Mouse (Mus musculus) limb, embryonic 14.5 days (tissue): ENCODE data around the gene Nrxn3. TPM values are rescaled to one million over a fixed set of nuclear protein-coding genes. Genes with fewer than 3 reads are reported as not detected.

Experiments
- ATAC-seq: fragments of 200-750 bp; cut with Nextera tagmentation; 2 replicates; pipeline ENCODE4 v1.8.0; 2017; ENCODE audit warnings: low read depth, moderate number of reproducible peaks, moderate TSS enrichment; ENCODE audit not compliant: low FRiP score
- DNase-seq: peaks from one replicate; pipeline ENCODE4 v3.0.0-alpha.2; 2015; ENCODE audit warnings: low spot score
- H3K27ac ChIP-seq: fragments of 300-500 bp; sonication (generic); replicated peaks from 2 replicates; pipeline ENCODE4 v1.5.1; 2014; ENCODE audit warnings: low read depth, mild to moderate bottlenecking, low read length, moderate library complexity, mixed read lengths
- H3K27me3 ChIP-seq: fragments of 300-500 bp; sonication (generic); 2 replicates; pipeline ENCODE4 v1.6.1; 2014; ENCODE audit warnings: low read length, mixed read lengths; ENCODE audit not compliant: control insufficient read depth, insufficient read depth
- H3K36me3 ChIP-seq: fragments of 300-500 bp; sonication (generic); 2 replicates; pipeline ENCODE4 v1.6.1; 2014; ENCODE audit warnings: mild to moderate bottlenecking, low read length, moderate library complexity, mixed read lengths; ENCODE audit not compliant: control insufficient read depth, insufficient read depth
- H3K4me1 ChIP-seq: fragments of 300-500 bp; sonication (generic); 2 replicates; pipeline ENCODE4 v1.6.1; 2014; ENCODE audit warnings: antibody characterized with exemption, low read length, mixed read lengths; ENCODE audit not compliant: control insufficient read depth, insufficient read depth
- H3K4me2 ChIP-seq: fragments of 300-500 bp; sonication (generic); replicated peaks from 2 replicates; pipeline ENCODE4 v1.6.1; 2014; ENCODE audit warnings: low read depth, mild to moderate bottlenecking, low read length, moderate library complexity; ENCODE audit not compliant: severe bottlenecking
- H3K4me3 ChIP-seq: fragments of 300-500 bp; sonication (generic); replicated peaks from 2 replicates; pipeline ENCODE4 v1.5.1; 2014; ENCODE audit warnings: low read length
- H3K9ac ChIP-seq: fragments of 300-500 bp; sonication (generic); 2 replicates; pipeline ENCODE4 v1.6.1; 2014; ENCODE audit warnings: mild to moderate bottlenecking, low read depth, low read length, moderate library complexity; ENCODE audit not compliant: severe bottlenecking
- H3K9me3 ChIP-seq: fragments of 300-500 bp; sonication (generic); 2 replicates; pipeline ENCODE4 v1.6.1; 2016; ENCODE audit warnings: low read length; ENCODE audit not compliant: control insufficient read depth
- POLR2A ChIP-seq: fragments of 200-500 bp; IDR thresholded peaks from 2 replicates; pipeline ENCODE4 v1.8.0; 2012; ENCODE audit warnings: inconsistent platforms, mild to moderate bottlenecking, moderate library complexity, borderline replicate concordance; ENCODE audit not compliant: insufficient read depth, insufficient read length; ENCODE audit errors: extremely low read depth
- WGBS: fragments of 180-500 bp; shearing (Covaris S2); extraction: QIAGEN DNeasy Blood & Tissue Kit; methylation state at CpG from one replicate; pipeline ENCODE4 v1.1.7; 2014; 5-methylcytosine and 5-hydroxymethylcytosine counted together
- polyA plus RNA-seq, 2 experiments: library from polyadenylated mRNA; depleted of rRNA in 1 of 2; stranded (reverse) in 1 of 2; unstranded in 1 of 2; fragments of >200 nt; fragmentation: Nextera tagmentation in 1 of 2; extraction: Ambion mirVana in 1 of 2; gene quantifications; 2 replicates each; pipeline versions ENCODE4 v1.2.1 to v1.2.3; 2012 to 2014

Nrxn3 gene
- polyA plus RNA-seq, 2 experiments: 0.74 to 1.4 TPM

GRCm38 (mm10) chr12:88735045-88735444 lies 12.4 kb downstream of the Nrxn3 start:
- ATAC-seq (no peak), DNase-seq (no peak)
- H3K27me3 ChIP-seq: no peaks in the 10 kb centered on the region
- no peak for TF ChIP-seq POLR2A
- H3K4me2 ChIP-seq: no peak overlapping the region
- no peaks in the 10 kb centered on the region for H3K36me3 ChIP-seq
- H3K9me3 ChIP-seq: no peaks in the 10 kb centered on the region
- H3K4me1 ChIP-seq: no peaks in the 10 kb centered on the region
- H3K9ac ChIP-seq: no peak overlapping the region
- WGBS: 73% methylated on average over 1 of the region's 1 CpGs
- no peak overlapping the region for H3K4me3 ChIP-seq
- no peak overlapping the region for H3K27ac ChIP-seq

GRCm38 (mm10) chr12:88737081-88737480 lies 14.4 kb downstream of the Nrxn3 start:
- H3K4me1 ChIP-seq: no peaks in the 10 kb centered on the region
- 72% methylated on average over 4 of the region's 4 CpGs for WGBS
- no peak overlapping the region for H3K4me3 ChIP-seq
- H3K36me3 ChIP-seq: no peaks in the 10 kb centered on the region
- no peak overlapping the region for H3K27ac ChIP-seq
- H3K4me2 ChIP-seq: no peak overlapping the region
- ATAC-seq (no peak), DNase-seq (no peak)
- no peaks in the 10 kb centered on the region for H3K9me3 ChIP-seq
- no peaks in the 10 kb centered on the region for H3K27me3 ChIP-seq
- TF ChIP-seq POLR2A: no peak
- no peak overlapping the region for H3K9ac ChIP-seq

- no peak overlapping the region for H3K27ac ChIP-seq
- 52% methylated on average over 4 of the region's 4 CpGs for WGBS
- DNase-seq: no peak
- no peaks in the 10 kb centered on the region for H3K27me3 ChIP-seq
- no peaks in the 10 kb centered on the region for H3K9me3 ChIP-seq
- H3K4me2 ChIP-seq: no peak overlapping the region
- TF ChIP-seq POLR2A: no peak
- no peaks in the 10 kb centered on the region for H3K36me3 ChIP-seq
- no peak overlapping the region for H3K9ac ChIP-seq
- no peak for ATAC-seq
- no peak overlapping the region for H3K4me3 ChIP-seq
- no peaks in the 10 kb centered on the region for H3K4me1 ChIP-seq
Observed at GRCm38 (mm10) chr12:88738616-88739015, 15.9 kb downstream of the Nrxn3 start.

GRCm38 (mm10) chr12:88746788-88747187 lies 24.1 kb downstream of the Nrxn3 start:
- no peak overlapping the region for H3K4me2 ChIP-seq
- H3K9me3 ChIP-seq: no peaks in the 10 kb centered on the region
- H3K4me1 ChIP-seq: no peaks in the 10 kb centered on the region
- no peaks in the 10 kb centered on the region for H3K27me3 ChIP-seq
- no peaks in the 10 kb centered on the region for H3K36me3 ChIP-seq
- H3K4me3 ChIP-seq: no peak overlapping the region
- ATAC-seq (no peak), DNase-seq (no peak)
- H3K27ac ChIP-seq: no peak overlapping the region
- 77% methylated on average over 5 of the region's 5 CpGs for WGBS
- H3K9ac ChIP-seq: no peak overlapping the region
- TF ChIP-seq POLR2A: no peak

GRCm38 (mm10) chr12:88764791-88765190 lies 42.1 kb downstream of the Nrxn3 start:
- H3K27ac ChIP-seq: no peak overlapping the region
- H3K9ac ChIP-seq: no peak overlapping the region
- no peak for DNase-seq
- no peak for ATAC-seq
- 77% methylated on average over 2 of the region's 2 CpGs for WGBS
- H3K4me3 ChIP-seq: no peak overlapping the region
- TF ChIP-seq POLR2A: no peak
- H3K4me1 ChIP-seq: no peaks in the 10 kb centered on the region
- H3K27me3 ChIP-seq: no peaks in the 10 kb centered on the region
- no peaks in the 10 kb centered on the region for H3K36me3 ChIP-seq
- H3K4me2 ChIP-seq: no peak overlapping the region
- no peaks in the 10 kb centered on the region for H3K9me3 ChIP-seq

GRCm38 (mm10) chr12:88774666-88775065 lies 52.0 kb downstream of the Nrxn3 start:
- no peaks in the 10 kb centered on the region for H3K27me3 ChIP-seq
- no peak overlapping the region for H3K4me2 ChIP-seq
- no peak overlapping the region for H3K27ac ChIP-seq
- no peaks in the 10 kb centered on the region for H3K36me3 ChIP-seq
- TF ChIP-seq POLR2A: no peak
- no peaks in the 10 kb centered on the region for H3K4me1 ChIP-seq
- no peak overlapping the region for H3K4me3 ChIP-seq
- H3K9me3 ChIP-seq: no peaks in the 10 kb centered on the region
- no peak for DNase-seq
- WGBS: 80% methylated on average over 2 of the region's 2 CpGs
- no peak overlapping the region for H3K9ac ChIP-seq
- no peak for ATAC-seq
